Mouse (Mus musculus) midbrain, embryonic 13.5 days (tissue): Measurements from ENCODE around the gene Pbx4. TPM values are rescaled to one million over a fixed set of nuclear protein-coding genes. Genes with fewer than 3 reads are reported as not detected.

Source experiments
- ATAC-seq: fragments of 200-750 bp; cut with Nextera tagmentation; 2 replicates; pipeline ENCODE4 v1.8.0; 2017; ENCODE audit warnings: mild to moderate bottlenecking, moderate TSS enrichment, moderate library complexity
- H3K27ac ChIP-seq: fragments of 300-500 bp; sonication (generic); 2 replicates; pipeline ENCODE4 v1.5.1; 2015; ENCODE audit warnings: inconsistent platforms, mild to moderate bottlenecking, moderate library complexity
- H3K27me3 ChIP-seq: fragments of 300-500 bp; sonication (generic); 2 replicates; pipeline ENCODE4 v1.6.1; 2015; ENCODE audit warnings: mild to moderate bottlenecking, inconsistent platforms
- H3K36me3 ChIP-seq: fragments of 300-500 bp; sonication (generic); 2 replicates; pipeline ENCODE4 v1.6.1; 2015; ENCODE audit warnings: mild to moderate bottlenecking, inconsistent platforms
- H3K4me1 ChIP-seq: fragments of 300-500 bp; sonication (generic); replicated peaks from 2 replicates; pipeline ENCODE4 v1.6.1; 2015; ENCODE audit warnings: inconsistent platforms
- H3K4me2 ChIP-seq: fragments of 300-500 bp; sonication (generic); replicated peaks from 2 replicates; pipeline ENCODE4 v1.6.1; 2015; ENCODE audit warnings: moderate library complexity, mild to moderate bottlenecking, inconsistent platforms
- H3K4me3 ChIP-seq: fragments of 300-500 bp; sonication (generic); replicated peaks from 2 replicates; pipeline ENCODE4 v1.5.1; 2015; ENCODE audit warnings: mild to moderate bottlenecking, inconsistent platforms
- H3K9ac ChIP-seq: fragments of 300-500 bp; sonication (generic); replicated peaks from 2 replicates; pipeline ENCODE4 v1.6.1; 2015; ENCODE audit warnings: mild to moderate bottlenecking, inconsistent platforms
- H3K9me3 ChIP-seq: fragments of 300-500 bp; sonication (generic); 2 replicates; pipeline ENCODE4 v1.6.1; 2016; ENCODE audit warnings: mild to moderate bottlenecking, inconsistent platforms
- WGBS: fragments of 180-500 bp; shearing (Covaris S2); methylation state at CpG from one replicate; pipeline ENCODE4 v1.1.7; 2015; 5-methylcytosine and 5-hydroxymethylcytosine counted together
- polyA plus RNA-seq: library from polyadenylated mRNA; unstranded; fragments of >200 nt; fragmentation: Nextera tagmentation; extraction: Ambion mirVana; gene quantifications from 2 replicates; pipeline ENCODE4 v1.2.1, GENCODE M21; 2015

Pbx4 gene
- polyA plus RNA-seq, 1 experiment from 2014 or later = 59.2 TPM

GRCm38 (mm10) chr8:69906260-69906659, 74.0 kb downstream of the Pbx4 start:
- no peak for ATAC-seq
- 97% methylated on average over 2 of the region's 2 CpGs for WGBS
- no peak overlapping the region for H3K4me2 ChIP-seq
- no peak overlapping the region for H3K27ac ChIP-seq
- H3K27me3 ChIP-seq = no peaks in the 10 kb centered on the region
- H3K4me3 ChIP-seq = no peak overlapping the region
- no peak overlapping the region for H3K9ac ChIP-seq
- no peaks in the 10 kb centered on the region for H3K9me3 ChIP-seq
- H3K36me3 ChIP-seq = peaks cover 36% of the 10 kb centered on the region
- H3K4me1 ChIP-seq = peaks cover 21% of the 10 kb centered on the region

GRCm38 (mm10) chr8:69907106-69907505, 74.8 kb downstream of the Pbx4 start:
- H3K9ac ChIP-seq = no peak overlapping the region
- peaks cover 16% of the 10 kb centered on the region for H3K4me1 ChIP-seq
- ATAC-seq = no peak
- no peak overlapping the region for H3K27ac ChIP-seq
- no peaks in the 10 kb centered on the region for H3K9me3 ChIP-seq
- 89% methylated on average over 2 of the region's 2 CpGs for WGBS
- no peak overlapping the region for H3K4me3 ChIP-seq
- no peak overlapping the region for H3K4me2 ChIP-seq
- H3K36me3 ChIP-seq = peaks cover 45% of the 10 kb centered on the region
- no peaks in the 10 kb centered on the region for H3K27me3 ChIP-seq

- Histone ChIP-seq H3K27ac (no peak overlapping the region), H3K4me3 (no peak overlapping the region), H3K36me3 (peaks cover 86% of the 10 kb centered on the region), H3K9ac (no peak overlapping the region), H3K4me2 (no peak overlapping the region), H3K27me3 (no peaks in the 10 kb centered on the region), H3K4me1 (no peaks in the 10 kb centered on the region; the same call in 1 of the 2 replicates), H3K9me3 (no peaks in the 10 kb centered on the region)
- WGBS = 93% methylated on average over 13 of the region's 13 CpGs
- ATAC-seq = no peak
These were observed 79.6 kb downstream of the Pbx4 start for GRCm38 (mm10) chr8:69911917-69912316.

- Histone ChIP-seq H3K4me1 (no peaks in the 10 kb centered on the region; the same call in 1 of the 2 replicates), H3K4me2 (no peak overlapping the region), H3K27ac (no peak overlapping the region), H3K9ac (no peak overlapping the region), H3K36me3 (peaks cover 90% of the 10 kb centered on the region), H3K4me3 (no peak overlapping the region), H3K27me3 (no peaks in the 10 kb centered on the region), H3K9me3 (no peaks in the 10 kb centered on the region)
- WGBS = 90% methylated on average over 12 of the region's 12 CpGs
- no peak for ATAC-seq
These were observed 80.3 kb downstream of the Pbx4 start for GRCm38 (mm10) chr8:69912478-69913074.

- Histone ChIP-seq H3K27ac (no peak overlapping the region), H3K27me3 (no peaks in the 10 kb centered on the region), H3K36me3 (peaks cover 77% of the 10 kb centered on the region), H3K9ac (no peak overlapping the region), H3K4me2 (no peak overlapping the region), H3K4me1 (no peaks in the 10 kb centered on the region; the same call in 1 of the 2 replicates), H3K4me3 (no peak overlapping the region), H3K9me3 (no peaks in the 10 kb centered on the region)
- ATAC-seq = no peak
- WGBS = 93% methylated on average over 4 of the region's 4 CpGs
These were observed 82.2 kb downstream of the Pbx4 start for GRCm38 (mm10) chr8:69914526-69914925.

- Histone ChIP-seq H3K4me1 (peaks cover 10% of the 10 kb centered on the region), H3K9me3 (no peaks in the 10 kb centered on the region), H3K4me2 (no peak overlapping the region), H3K9ac (peak overlapping the region; percentile 24; the same call in 1 of the 2 replicates), H3K27ac (0 out of 2 replicates have a peak overlapping the region, but pooled peaks have one; percentile 1), H3K36me3 (peaks cover 65% of the 10 kb centered on the region), H3K4me3 (no peak overlapping the region), H3K27me3 (no peaks in the 10 kb centered on the region)
- no peak for ATAC-seq
- 31% methylated on average over 5 of the region's 5 CpGs for WGBS
These were observed 83.5 kb downstream of the Pbx4 start for GRCm38 (mm10) chr8:69915748-69916147.

GRCm38 (mm10) chr8:69918506-69918905, 86.2 kb downstream of the Pbx4 start:
- peaks cover 20% of the 10 kb centered on the region for H3K4me1 ChIP-seq
- no peak overlapping the region for H3K4me3 ChIP-seq
- H3K4me2 ChIP-seq = no peak overlapping the region
- H3K9me3 ChIP-seq = no peaks in the 10 kb centered on the region
- peaks cover 37% of the 10 kb centered on the region for H3K36me3 ChIP-seq
- H3K27ac ChIP-seq = no peak overlapping the region
- H3K27me3 ChIP-seq = no peaks in the 10 kb centered on the region
- no peak overlapping the region for H3K9ac ChIP-seq
- peak; percentile 19; the same call in 1 of the 2 replicates for ATAC-seq

GRCm38 (mm10) chr8:69919010-69919409, 86.7 kb downstream of the Pbx4 start:
- no peaks in the 10 kb centered on the region for H3K27me3 ChIP-seq
- peaks cover 32% of the 10 kb centered on the region for H3K36me3 ChIP-seq
- H3K9me3 ChIP-seq = no peaks in the 10 kb centered on the region
- no peak overlapping the region for H3K4me3 ChIP-seq
- no peak overlapping the region for H3K4me2 ChIP-seq
- H3K9ac ChIP-seq = no peak overlapping the region
- ATAC-seq = peak; percentile 49
- WGBS = 71% methylated on average over 1 of the region's 1 CpGs
- peaks cover 20% of the 10 kb centered on the region for H3K4me1 ChIP-seq
- no peak overlapping the region for H3K27ac ChIP-seq

GRCm38 (mm10) chr8:69919876-69920662, 87.8 kb downstream of the Pbx4 start:
- peak overlapping the region; percentile 42; the same call in 1 of the 2 replicates for H3K9ac ChIP-seq

GRCm38 (mm10) chr8:69921141-69921540, 88.8 kb downstream of the Pbx4 start:
- no peak for ATAC-seq
- H3K9ac ChIP-seq = peak overlapping the region; percentile 42; the same call in 1 of the 2 replicates

More at GRCm38 (mm10) chr8:69919876-69920662, 87.8 kb downstream of the Pbx4 start:
- peak overlapping the region; percentile 83 for H3K27ac ChIP-seq
- ATAC-seq = peak; percentile 71
- peak overlapping the region; percentile 14 for H3K4me2 ChIP-seq
- no peaks in the 10 kb centered on the region for H3K27me3 ChIP-seq
- no peaks in the 10 kb centered on the region for H3K9me3 ChIP-seq
- no peak overlapping the region for H3K4me3 ChIP-seq
- H3K36me3 ChIP-seq = peaks cover 21% of the 10 kb centered on the region
- WGBS = 49% methylated on average over 11 of the region's 11 CpGs
- peaks cover 20% of the 10 kb centered on the region for H3K4me1 ChIP-seq

More at GRCm38 (mm10) chr8:69921141-69921540, 88.8 kb downstream of the Pbx4 start:
- peaks cover 17% of the 10 kb centered on the region for H3K36me3 ChIP-seq
- H3K4me1 ChIP-seq = peaks cover 20% of the 10 kb centered on the region
- no peaks in the 10 kb centered on the region for H3K9me3 ChIP-seq
- no peak overlapping the region for H3K4me3 ChIP-seq
- no peaks in the 10 kb centered on the region for H3K27me3 ChIP-seq
- WGBS = 98% methylated on average over 2 of the region's 2 CpGs
- no peak overlapping the region for H3K4me2 ChIP-seq
- peak overlapping the region; percentile 83 for H3K27ac ChIP-seq
